ENCODE assay signal across 17 mouse cellular contexts in the genomic region with DNA sequence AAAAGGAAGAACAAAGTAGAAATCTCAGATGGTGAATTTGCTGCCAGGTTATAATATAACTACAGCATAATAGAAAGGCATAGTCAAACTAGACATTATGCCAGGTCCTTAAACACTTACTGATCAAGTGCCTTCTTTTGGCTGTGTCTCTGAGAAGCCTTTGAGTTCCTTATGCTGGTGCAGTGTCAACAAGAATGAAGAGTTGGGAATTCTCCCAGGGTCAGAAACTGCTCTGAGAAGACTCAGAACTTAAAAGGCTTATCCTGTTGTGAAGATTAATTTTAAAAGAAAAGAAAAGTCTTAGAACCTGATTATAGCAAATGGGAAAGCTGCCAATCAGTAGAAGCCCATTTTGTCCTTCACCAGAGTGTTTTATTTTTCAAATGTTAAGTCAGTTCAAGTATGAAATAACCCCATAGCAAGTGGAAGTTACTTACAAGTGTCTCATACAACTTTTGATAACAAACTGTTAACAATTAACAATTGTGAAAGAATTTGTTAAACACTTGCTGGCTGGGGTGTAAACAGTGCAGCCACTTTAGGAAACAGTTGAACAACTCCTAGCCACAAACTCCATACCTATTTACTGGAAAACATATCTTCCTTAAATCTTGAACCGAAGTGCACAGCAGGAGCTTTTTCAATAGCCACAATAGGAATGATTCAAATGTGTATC.
"Had no signal": no experiment of that assay in that cellular context is flagged by ENCODE, and none has a peak within 500 bp of the region (broad histone marks: within the 10 kb centered on the region; RNA-seq: fewer than 3 reads in every experiment).

No protein-coding gene starts in this region.

- H3K27me3 ChIP-seq: neural tube, embryonic 13.5 days; neural tube, embryonic 15.5 days had no signal

- H3K9me3 ChIP-seq: midbrain, embryonic 10.5 days; midbrain, embryonic 12.5 days; neural tube, embryonic 13.5 days; neural tube, embryonic 15.5 days had no signal

- H3K27ac ChIP-seq: liver, embryonic 14.5 days; midbrain, embryonic 10.5 days; midbrain, embryonic 12.5 days; neural tube, embryonic 13.5 days; neural tube, embryonic 15.5 days had no signal

- ATAC-seq: midbrain, embryonic 16.5 days had no signal

- H3K4me2 ChIP-seq: liver, embryonic 11.5 days; midbrain, embryonic 12.5 days; neural tube, embryonic 13.5 days; neural tube, embryonic 15.5 days had no signal

- H3K9ac ChIP-seq: liver, embryonic 14.5 days; midbrain, embryonic 12.5 days; neural tube, embryonic 13.5 days; neural tube, embryonic 15.5 days had no signal

- H3K36me3 ChIP-seq: midbrain, embryonic 10.5 days; midbrain, embryonic 12.5 days; neural tube, embryonic 13.5 days; neural tube, embryonic 15.5 days had no signal

- DNase-seq: midbrain, embryonic 14.5 days; retina, postnatal 1 day; right cerebral cortex, adult 18-20 months; right cerebral cortex, postnatal 25 days; right cerebral cortex, postnatal 4 days; spleen, adult 18-20 months; thymus, adult 18-20 months; thymus, postnatal 14 days; thymus, postnatal 36 days had no signal

- H3K4me3 ChIP-seq: midbrain, embryonic 10.5 days; midbrain, embryonic 12.5 days; myocyte; neural tube, embryonic 13.5 days; neural tube, embryonic 15.5 days had no signal

- H3K4me1 ChIP-seq: midbrain, embryonic 10.5 days; midbrain, embryonic 12.5 days; neural tube, embryonic 13.5 days; neural tube, embryonic 15.5 days had no signal
